ENCODE assay signal across 8 mouse cellular contexts in genomic region chr13:112578041-112578440, GRCm38 (mm10). TPM values are rescaled to one million over a fixed set of nuclear protein-coding genes. Genes with fewer than 3 reads are reported as not detected.
DNase-seq lines count a peak whose midpoint lies in the region.

No protein-coding gene starts in this region.

- peak; percentile 99 for DNase-seq in T-cell, adult 2 months (ENCODE audit: low spot score)
- DNase-seq in cerebellum, adult 9-11 months = peak; percentile 99
- DNase-seq in gastrocnemius, postnatal 25 days = peak; percentile 97
- peak; percentile 97 to 100 for DNase-seq in kidney, adult 8-10 months
- DNase-seq in layer of hippocampus, postnatal 36 days = peak; percentile 100
- peak; percentile 100 for DNase-seq in lung, postnatal 14 days
- peak; percentile 100 for DNase-seq in right cerebral cortex, postnatal 36 days (ENCODE audit: low spot score in 2 of 2)
- peak; percentile 99 for DNase-seq in thymus, postnatal 4 days

RNA-seq across cellular contexts. Expression of gene Il31ra, which starts 16.1 kb away (rescaled TPM):
- total RNA-seq in gastrocnemius, postnatal 25 days (2021) = not detected
- under 1 TPM in 1 of 2 experiments, not detected in 1; 0.18 TPM for total RNA-seq in layer of hippocampus, postnatal 36 days (2021)

Comparison
In these comparisons a context has a peak if more than half of its experiments do, and no peak if none do; other contexts are left out.
1. Peak in every context shown above with its lines: DNase-seq.